Mouse (Mus musculus) hematopoietic stem cell, adult 5-6 weeks (primary cell): Measurements from ENCODE around the gene Ccdc38. TPM values are rescaled to one million over a fixed set of nuclear protein-coding genes. Genes with fewer than 3 reads are reported as not detected.
"Not testable (repeated sequence)": the region's sequence is repeated elsewhere in the genome, so short reads cannot be mapped to it uniquely, and the experiment has no call there.

Experiments
- ATAC-seq, 2 experiments: fragments of 125-278 bp in 1 of 2; replicated peaks in 1 of 2; 2 replicates each; pipeline ENCODE4 v1.8.0; 2016 to 2017; ENCODE audit warnings: inconsistent platforms in 2 of 2, mild to moderate bottlenecking in 2 of 2, moderate number of reproducible peaks in 2 of 2, low read depth in 1 of 2, moderate TSS enrichment in 1 of 2; ENCODE audit not compliant: low FRiP score in 2 of 2, poor library complexity in 2 of 2, severe bottlenecking in 2 of 2, insufficient read depth in 1 of 2, low TSS enrichment in 1 of 2
- total RNA-seq: library from RNA; stranded (forward); fragments of 172-1452, 232-1000 nt; gene quantifications from 2 replicates; pipeline ENCODE4 v1.2.3, GENCODE M21; 2017

The Ccdc38 gene
- total RNA-seq, 1 experiment from 2014 or later: not detected

DNA sequence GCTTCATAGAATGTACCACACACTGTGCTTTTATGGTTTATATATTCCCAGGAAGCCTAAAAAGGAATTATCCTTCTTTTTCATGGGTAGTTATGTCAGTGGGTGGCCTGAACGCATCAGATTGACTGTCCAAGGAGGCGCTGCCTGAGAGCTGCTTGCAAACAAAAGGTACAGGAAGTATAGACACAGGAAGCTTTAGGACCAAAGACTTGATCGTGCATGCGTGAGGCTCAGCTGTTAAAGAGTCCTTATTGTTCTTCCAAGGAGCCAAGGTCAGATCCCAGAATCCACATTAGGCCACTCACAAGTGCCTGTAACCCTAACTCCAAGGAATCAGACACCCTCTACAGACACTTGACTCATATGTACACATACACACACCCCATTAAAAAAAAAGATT is 1.9 kb downstream of the Ccdc38 start:
- ATAC-seq: no peak

DNA sequence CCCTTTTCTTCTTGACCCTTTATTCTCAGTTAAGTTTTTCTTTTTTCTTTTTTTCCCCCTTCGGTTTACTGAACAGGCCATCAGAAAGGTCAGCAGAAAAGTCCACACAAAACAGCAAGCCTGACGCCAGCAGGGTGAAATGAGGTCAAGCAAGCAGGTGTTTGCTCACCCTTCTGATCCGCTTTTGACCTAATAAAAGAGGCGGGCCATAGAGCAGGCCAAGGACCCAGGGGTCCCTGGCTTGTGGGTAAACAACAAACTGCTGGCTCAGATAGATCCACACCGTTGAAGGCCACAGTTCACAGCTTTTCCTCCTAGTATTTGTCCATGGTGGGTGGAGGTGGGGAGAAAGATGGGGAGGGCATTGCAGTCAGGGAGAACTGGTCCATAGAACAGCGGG is 2.7 kb downstream of the Ccdc38 start:
- no peak for ATAC-seq

DNA sequence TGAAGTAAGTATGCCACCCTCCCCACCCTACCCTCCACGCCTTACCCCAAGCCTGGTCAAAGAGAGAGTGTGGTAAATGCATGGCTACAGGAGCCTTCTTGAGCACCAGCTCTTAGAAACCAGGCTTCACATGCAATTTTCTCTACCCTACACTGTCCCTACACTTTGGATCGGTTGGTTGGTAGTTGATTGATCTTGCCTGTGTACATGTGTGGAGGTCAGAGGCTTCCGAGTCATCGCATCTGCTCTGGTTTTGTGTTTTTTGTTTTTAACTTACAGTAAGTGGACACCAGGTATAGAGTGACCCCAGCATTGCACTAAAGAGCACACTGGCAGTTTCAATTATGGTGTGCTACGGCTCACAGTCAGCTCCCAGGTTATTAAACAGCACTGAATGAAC is 3.7 kb downstream of the Ccdc38 start:
- no peak for ATAC-seq

DNA sequence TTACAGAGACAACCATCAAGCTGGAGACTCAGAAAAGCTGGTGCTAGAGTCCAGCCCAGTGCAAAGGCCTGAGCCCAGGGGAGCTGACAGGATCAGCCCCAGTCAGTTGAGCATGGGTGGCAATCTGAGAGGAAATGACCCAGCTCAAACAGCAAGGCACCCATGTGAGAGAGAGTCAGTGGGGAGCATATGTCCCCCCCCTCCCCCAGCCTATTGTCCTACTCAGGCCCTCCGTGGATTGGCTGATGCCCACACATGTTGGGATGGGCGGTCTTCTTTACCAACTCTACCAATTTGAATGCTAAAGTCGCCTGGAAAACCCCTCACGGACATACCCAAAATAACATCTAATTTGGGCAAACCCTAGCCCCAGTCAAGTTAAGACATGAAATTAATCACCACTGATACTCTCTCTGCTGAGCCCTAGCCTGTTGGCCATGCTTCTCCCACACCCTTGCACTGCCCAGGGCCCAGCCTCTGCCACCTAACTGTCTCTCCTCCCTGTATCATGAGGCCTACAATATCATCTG is 7.4 kb downstream of the Ccdc38 start:
- no peak for ATAC-seq

DNA sequence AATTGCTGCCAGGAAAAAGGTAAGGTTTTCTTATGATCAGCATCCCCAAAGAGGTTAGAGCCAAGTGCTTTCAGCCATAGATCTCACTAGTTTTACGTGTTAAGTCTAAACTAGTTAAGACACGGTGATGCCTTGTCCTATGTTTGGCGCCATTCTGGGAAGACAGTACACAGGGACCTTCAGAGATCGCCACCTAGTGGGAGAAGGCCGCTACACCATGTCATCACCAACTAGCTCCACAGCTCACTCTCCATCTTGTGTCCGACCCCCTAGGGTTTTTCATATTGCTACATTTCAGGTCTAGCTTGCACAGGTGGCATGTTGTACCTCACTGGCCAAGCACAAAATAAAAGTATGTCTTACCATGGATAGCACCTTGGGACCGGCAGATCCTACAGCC is 8.6 kb downstream of the Ccdc38 start:
- peak; percentile 93 to 96 for ATAC-seq

DNA sequence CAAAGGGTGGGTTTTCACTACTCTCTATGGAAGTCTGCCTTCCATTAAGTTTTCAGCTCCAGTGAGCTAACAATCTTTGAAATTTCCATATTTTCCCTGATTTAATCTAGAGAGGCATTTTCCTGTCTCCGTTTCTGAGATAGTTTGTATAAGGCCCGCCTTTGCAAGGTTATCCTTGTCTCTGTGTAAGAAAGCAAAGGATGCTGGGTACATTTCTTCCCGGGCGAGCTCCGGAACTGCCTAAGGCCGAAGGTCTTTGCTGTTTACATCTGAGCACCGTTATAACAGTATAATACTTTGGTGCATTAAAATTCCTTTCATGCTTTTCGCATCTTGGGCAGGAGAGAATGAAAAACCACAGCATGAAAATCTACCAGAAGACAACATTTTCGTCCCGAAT is 9.4 kb downstream of the Ccdc38 start:
- no peak for ATAC-seq

DNA sequence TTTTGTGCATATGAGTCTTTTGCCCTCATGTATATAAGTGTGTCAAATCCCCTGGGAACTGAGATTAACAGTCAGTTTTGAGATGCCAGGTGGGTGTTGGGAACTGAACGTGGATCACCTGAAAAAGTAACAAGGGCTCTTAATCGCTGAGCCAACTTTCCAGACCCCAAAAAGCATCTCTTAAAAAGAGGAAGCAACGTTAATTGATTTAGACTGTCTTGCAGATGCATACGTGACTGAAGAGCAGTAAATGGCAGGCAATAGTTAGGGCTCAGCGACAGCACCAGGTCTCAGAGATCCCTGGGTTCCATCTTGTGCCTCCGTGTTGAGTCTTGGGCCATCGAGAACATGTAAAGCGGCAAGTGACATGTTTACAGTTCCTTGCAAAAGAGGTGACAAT is 12.2 kb downstream of the Ccdc38 start:
- ATAC-seq: no peak

DNA sequence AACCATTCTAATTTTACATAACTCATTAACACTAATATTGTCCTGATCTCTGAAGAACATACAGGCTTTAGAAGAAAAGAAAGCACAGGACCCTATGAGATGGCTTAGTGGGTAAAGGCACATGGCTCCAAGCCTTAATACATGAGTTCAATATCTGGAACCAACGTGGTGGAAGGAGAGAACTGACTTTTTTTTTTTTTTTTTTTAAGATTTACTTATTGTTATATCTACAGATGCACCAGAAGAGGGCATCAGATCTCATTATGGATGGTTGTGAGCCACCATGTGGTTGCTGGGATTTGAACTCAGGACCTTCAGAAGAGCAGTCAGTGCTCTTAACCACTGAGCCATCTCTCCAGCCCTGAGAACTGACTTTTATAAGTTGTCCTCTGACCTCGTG is 17.5 kb downstream of the Ccdc38 start:
- not testable (repeated sequence) for ATAC-seq

DNA sequence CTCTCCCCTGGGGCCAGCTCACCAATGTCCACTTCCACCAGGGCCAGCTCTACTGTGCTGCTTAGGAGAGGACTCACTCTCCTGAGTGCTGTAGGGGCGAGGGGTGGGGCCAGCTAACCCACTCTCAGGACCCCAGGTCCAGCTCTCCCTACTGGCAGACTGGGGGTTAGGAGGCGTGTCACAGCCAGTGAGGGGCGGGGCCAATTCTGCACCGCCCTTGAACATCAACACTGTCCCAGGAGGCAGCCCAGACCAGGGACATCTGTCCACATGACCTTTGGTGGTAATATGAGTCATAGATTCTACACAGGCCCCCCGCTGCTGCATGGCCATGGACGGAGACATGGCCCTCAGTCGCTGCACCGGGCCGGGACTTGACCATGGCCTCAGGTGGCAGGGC is 19.4 kb downstream of the Ccdc38 start:
- no peak for ATAC-seq

DNA sequence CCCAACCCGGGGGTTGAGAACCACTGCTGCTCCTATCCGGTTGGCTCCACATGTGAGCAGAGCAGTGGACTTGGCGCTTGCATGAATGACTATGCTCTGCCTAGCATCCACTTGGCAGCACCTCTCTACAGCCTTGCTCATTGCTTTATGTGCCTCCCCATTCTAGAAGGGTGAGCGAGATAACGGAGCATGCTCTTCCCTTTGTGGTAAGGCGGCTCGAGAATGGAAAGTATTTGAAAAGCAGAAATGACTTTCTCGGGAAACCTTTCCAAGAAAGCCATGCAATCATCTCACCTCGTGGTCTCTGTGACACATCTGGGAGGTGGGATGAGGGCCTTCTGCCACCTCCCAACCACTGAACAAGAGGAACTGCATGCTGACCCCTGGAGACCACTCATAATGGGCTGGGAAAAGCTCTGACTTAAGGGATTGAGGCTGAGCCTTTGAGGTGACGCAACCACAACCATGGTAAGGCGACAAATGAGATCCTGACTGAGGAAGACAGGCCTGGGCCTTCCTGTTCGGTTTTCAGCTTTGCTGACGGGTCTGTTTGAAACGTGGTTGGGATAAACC is 24.2 kb downstream of the Ccdc38 start:
- peak in 1 of 2 experiments; percentile 25; a peak in 1 of 4 replicates for ATAC-seq

DNA sequence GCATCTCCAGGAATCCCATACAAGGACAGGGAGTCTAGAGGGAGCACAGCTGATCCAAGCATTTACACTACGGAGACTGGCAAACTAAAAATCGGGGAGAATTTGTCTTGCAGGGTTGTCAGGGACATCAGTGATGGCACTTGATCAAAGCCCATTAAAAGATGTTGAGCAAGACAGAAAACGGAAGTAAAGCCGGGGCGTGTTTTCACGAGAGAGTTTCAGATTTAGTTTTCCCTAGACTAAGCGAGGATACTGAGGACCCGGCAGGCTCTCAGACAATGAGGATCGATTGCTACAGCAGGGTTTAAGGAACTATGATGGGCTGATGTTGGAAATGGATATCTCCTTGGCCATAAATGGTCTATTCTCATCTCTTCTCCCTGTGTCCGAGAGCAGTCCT is 26.6 kb downstream of the Ccdc38 start:
- ATAC-seq: no peak

DNA sequence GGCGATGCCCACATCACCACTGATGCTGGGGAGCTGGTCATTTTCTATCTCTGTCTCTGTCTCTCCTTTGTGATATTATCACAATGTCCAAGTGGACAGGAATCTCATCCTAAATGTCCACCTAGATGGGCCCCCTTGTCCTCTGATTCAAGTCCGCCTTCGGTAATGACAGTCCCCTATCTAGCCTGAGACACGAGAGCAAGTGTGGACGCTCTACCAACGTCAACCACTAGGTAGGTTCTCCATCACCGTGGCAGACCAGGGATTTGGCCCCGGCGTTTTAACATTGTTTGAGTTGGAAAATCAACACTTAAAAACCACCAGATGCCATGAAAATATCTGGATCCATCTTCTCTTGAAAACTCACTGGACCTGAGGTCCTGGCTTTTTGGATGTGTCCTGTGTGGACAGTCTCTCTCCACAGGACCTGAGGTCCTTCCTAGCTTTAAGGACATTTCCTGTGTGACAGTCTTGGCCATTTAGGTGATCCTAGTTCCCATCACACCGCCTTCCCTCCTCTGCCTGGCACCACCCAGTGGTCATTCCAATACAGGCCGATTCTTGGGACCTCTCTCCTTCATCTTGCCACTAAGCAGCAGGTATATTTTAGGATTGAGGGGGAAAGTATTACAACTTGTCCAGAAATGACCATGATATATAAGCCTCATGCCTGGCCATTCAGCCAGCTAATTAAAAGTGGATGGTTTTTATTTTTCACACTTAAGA is 27.6 kb downstream of the Ccdc38 start:
- ATAC-seq: no peak

DNA sequence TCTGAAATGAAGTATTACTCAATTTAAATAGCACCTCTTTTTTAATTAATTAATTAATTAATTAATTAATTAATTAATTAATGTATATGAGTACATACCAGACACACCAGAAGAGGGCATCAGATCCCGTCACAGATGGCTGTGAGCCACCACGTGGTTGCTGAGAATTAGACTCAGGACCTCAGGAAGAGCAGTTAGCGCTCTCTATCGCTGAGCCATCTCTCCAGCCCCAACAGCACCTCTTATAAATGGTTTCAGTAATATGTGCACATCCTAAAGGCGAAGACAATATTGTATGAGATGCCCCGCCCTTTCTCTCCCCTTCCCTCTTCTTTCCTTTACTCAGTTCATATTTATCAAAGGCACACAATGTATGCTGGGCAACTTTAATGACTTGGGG is 28.2 kb downstream of the Ccdc38 start:
- no peak for ATAC-seq

DNA sequence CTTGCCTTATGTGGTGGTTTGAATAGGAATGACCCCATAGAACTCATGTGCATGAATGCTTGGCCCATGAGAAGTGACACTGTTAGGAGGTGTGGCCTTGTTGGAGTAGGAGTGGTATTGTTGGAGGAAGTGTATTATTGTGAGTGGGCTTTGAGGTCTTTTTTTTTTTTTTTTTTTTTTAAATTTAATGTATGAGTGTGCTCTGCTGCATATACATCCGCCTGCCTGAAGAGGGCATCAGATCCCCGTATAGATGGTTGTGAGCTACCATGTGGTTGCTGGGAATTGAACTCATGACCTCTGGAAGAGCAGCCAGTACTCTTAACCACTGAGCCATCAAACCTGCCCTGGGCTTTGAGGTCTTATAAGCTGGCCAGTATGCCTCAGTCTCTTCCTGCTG is 31.8 kb downstream of the Ccdc38 start:
- ATAC-seq: no peak

DNA sequence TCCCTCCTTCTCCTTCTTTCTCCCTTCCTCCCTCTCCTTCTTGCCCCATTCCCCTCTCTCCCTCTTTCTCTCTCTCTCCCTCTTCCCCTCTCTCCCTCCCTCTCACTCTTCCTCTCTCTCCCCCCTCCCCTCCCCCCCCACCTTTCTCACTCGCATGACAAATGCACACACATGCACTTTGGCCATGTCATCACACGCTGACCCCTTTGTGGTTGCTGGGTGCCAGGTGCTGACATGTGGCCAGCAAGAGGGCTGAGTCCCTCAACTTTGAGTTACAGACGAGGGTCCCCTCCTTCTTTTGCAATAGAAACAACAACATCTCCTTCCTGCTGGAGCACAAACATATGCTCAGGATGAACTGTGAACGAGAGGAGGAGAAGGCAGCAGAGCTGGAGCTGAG is 34.5 kb downstream of the Ccdc38 start:
- ATAC-seq: no peak

DNA sequence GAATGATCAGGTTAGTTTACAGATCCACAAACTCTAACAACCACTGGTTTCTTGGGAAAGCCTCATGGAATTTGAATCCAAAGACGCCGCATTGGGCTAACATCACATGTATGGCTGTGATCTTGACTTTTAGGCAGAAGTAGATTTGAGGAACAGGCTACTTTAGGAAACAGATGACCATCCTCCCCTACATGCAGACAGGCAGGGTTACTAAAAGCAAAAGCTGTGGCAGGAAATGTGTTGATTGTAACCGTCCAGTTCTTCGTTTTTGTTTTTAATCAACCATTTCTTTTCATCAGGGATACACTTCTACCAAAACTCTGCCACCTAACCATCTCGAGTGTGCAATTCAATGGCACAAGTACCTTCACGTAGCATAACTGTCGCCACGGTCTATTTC is 35.5 kb downstream of the Ccdc38 start:
- peak in 1 of 2 experiments; percentile 23; a peak in 2 of 4 replicates for ATAC-seq

DNA sequence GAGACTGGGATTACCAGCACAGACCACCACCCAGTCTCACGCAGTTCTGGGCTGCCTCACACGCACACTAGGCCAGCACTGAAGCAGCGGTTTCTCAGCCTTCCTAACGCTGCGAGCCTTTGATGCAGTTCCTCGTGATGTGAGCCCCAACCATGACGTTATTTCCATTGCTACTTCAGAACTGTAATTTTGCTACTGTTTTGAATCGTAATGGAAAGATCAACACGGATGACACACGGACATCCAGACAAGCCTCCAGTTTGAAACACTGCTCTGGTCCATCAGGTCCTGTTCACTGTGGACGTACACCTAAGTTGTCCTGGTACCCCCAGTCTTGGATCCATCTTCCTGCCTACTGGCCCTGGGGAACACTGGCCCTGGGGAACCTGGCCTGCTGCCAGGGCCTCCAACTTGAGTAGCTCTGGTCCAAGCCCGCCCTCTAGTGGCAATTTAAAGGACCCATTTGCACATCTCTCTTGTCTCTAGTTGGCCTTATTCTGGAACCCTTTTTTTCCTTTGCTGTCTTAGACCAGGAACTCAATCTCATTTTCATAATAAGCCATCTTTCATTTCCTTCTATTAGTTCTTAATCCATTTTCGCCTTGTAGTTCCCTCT is 36.9 kb downstream of the Ccdc38 start:
- peak; percentile 61 to 72 for ATAC-seq

DNA sequence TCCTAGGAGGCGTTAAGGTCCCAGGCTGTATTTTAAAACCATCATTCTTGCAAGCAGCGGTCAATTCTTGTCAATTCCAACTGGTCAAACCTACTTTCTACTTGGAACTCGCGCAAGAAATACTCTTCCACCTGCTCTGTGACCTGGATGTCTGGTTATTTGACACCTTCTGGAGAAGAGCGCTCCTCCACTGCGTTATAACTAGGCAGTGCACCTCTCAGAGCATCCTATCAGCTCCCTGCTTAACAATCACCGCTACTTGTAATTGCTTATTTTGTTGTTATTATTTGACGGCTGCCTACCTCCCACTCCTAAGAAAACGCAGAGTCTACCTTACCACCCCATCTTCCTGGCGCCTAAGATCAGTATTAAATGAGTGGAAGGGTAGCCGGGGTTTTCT is 48.4 kb downstream of the Ccdc38 start:
- no peak for ATAC-seq
